ENCODE assay signal across 13 mouse cellular contexts in genomic region chr6:4418376-4418775, GRCm38 (mm10).
DNase-seq lines count a peak whose midpoint lies in the region; ATAC-seq and TF ChIP-seq lines count a peak whose summit lies in the region.
"Had no signal": no experiment of that assay in that cellular context is flagged by ENCODE, and none has a peak within 500 bp of the region (broad histone marks: within the 10 kb centered on the region; RNA-seq: fewer than 3 reads in every experiment).

No protein-coding gene starts in this region.

- TF ChIP-seq EP300 in stomach, postnatal 0 days (optimal IDR thresholded peaks at IDR 0.05): no peak

- H3K9me3 ChIP-seq in heart, embryonic 12.5 days (replicated peaks): no peaks in the 10 kb centered on the region
- H3K9me3 ChIP-seq in intestine, embryonic 14.5 days (ENCODE audit: control insufficient read depth, low read length): no peaks in the 10 kb centered on the region
- H3K9me3 ChIP-seq in intestine, embryonic 16.5 days (ENCODE audit: control insufficient read depth, low read length): no peaks in the 10 kb centered on the region
- no peaks in the 10 kb centered on the region for H3K9me3 ChIP-seq in midbrain, embryonic 14.5 days (ENCODE audit: control insufficient read depth, low read length)
- no peaks in the 10 kb centered on the region for H3K9me3 ChIP-seq in midbrain, embryonic 16.5 days (replicated peaks; ENCODE audit: control insufficient read depth, low read length, poor library complexity, severe bottlenecking)
- no peaks in the 10 kb centered on the region for H3K9me3 ChIP-seq in stomach, postnatal 0 days (ENCODE audit: control insufficient read depth, low read length)
- H3K9me3 ChIP-seq: G1E; neural tube, embryonic 12.5 days had no signal

- H3K36me3 ChIP-seq in heart, embryonic 12.5 days: no peaks in the 10 kb centered on the region
- H3K36me3 ChIP-seq in intestine, embryonic 14.5 days (ENCODE audit: control insufficient read depth, insufficient read depth, low read length): no peaks in the 10 kb centered on the region
- H3K36me3 ChIP-seq in intestine, embryonic 16.5 days (ENCODE audit: control insufficient read depth, insufficient read depth, low read length): no peaks in the 10 kb centered on the region
- H3K36me3 ChIP-seq in midbrain, embryonic 14.5 days (ENCODE audit: control insufficient read depth, insufficient read depth, low read length): no peaks in the 10 kb centered on the region
- H3K36me3 ChIP-seq in midbrain, embryonic 16.5 days (ENCODE audit: control insufficient read depth, insufficient read depth, low read length): no peaks in the 10 kb centered on the region
- no peaks in the 10 kb centered on the region for H3K36me3 ChIP-seq in stomach, postnatal 0 days (ENCODE audit: control insufficient read depth, insufficient read depth, low read length)
- H3K36me3 ChIP-seq: G1E; neural tube, embryonic 12.5 days had no signal

- no peak overlapping the region for H3K4me3 ChIP-seq in heart, embryonic 12.5 days
- no peak overlapping the region for H3K4me3 ChIP-seq in intestine, embryonic 14.5 days (ENCODE audit: low read depth, low read length)
- H3K4me3 ChIP-seq in intestine, embryonic 16.5 days (ENCODE audit: low read length): no peak overlapping the region
- no peak overlapping the region for H3K4me3 ChIP-seq in midbrain, embryonic 14.5 days (replicated peaks; ENCODE audit: low read depth, low read length)
- H3K4me3 ChIP-seq in midbrain, embryonic 16.5 days (ENCODE audit: low read depth, low read length): no peak overlapping the region
- no peak overlapping the region for H3K4me3 ChIP-seq in stomach, postnatal 0 days (ENCODE audit: low read depth, low read length)
- H3K4me3 ChIP-seq: neural tube, embryonic 12.5 days had no signal

- H3K9ac ChIP-seq in heart, embryonic 12.5 days: no peak overlapping the region
- no peak overlapping the region for H3K9ac ChIP-seq in intestine, embryonic 14.5 days (ENCODE audit: low read length)
- H3K9ac ChIP-seq in intestine, embryonic 16.5 days (ENCODE audit: low read depth, low read length): no peak overlapping the region
- no peak overlapping the region for H3K9ac ChIP-seq in midbrain, embryonic 14.5 days (replicated peaks; ENCODE audit: low read length)
- H3K9ac ChIP-seq in midbrain, embryonic 16.5 days (ENCODE audit: low read depth, low read length): no peak overlapping the region
- no peak overlapping the region for H3K9ac ChIP-seq in stomach, postnatal 0 days (ENCODE audit: low read length)
- H3K9ac ChIP-seq: neural tube, embryonic 12.5 days had no signal

- H3K27me3 ChIP-seq in heart, embryonic 12.5 days (replicated peaks): no peaks in the 10 kb centered on the region
- no peaks in the 10 kb centered on the region for H3K27me3 ChIP-seq in intestine, embryonic 14.5 days (replicated peaks; ENCODE audit: control insufficient read depth, insufficient read depth, low read length)
- H3K27me3 ChIP-seq in intestine, embryonic 16.5 days (replicated peaks; ENCODE audit: control insufficient read depth, insufficient read depth, low read length): no peaks in the 10 kb centered on the region
- no peaks in the 10 kb centered on the region for H3K27me3 ChIP-seq in midbrain, embryonic 14.5 days (ENCODE audit: control insufficient read depth, insufficient read depth, low read length)
- H3K27me3 ChIP-seq in midbrain, embryonic 16.5 days (ENCODE audit: control insufficient read depth, insufficient read depth, low read depth, low read length): no peaks in the 10 kb centered on the region
- no peaks in the 10 kb centered on the region for H3K27me3 ChIP-seq in stomach, postnatal 0 days (ENCODE audit: control insufficient read depth, insufficient read depth, low read length)
- H3K27me3 ChIP-seq: neural tube, embryonic 12.5 days had no signal

- no peak for TF ChIP-seq CTCF in stomach, postnatal 0 days (IDR thresholded peaks at IDR 0.05; ENCODE audit: low read depth)

- no peak for ATAC-seq in heart, embryonic 12.5 days (ENCODE audit: insufficient number of reproducible peaks, low FRiP score)
- ATAC-seq in intestine, embryonic 14.5 days (replicated peaks; ENCODE audit: low FRiP score, low TSS enrichment, low read depth): no peak
- no peak for ATAC-seq in intestine, embryonic 16.5 days
- ATAC-seq in midbrain, embryonic 14.5 days (ENCODE audit: low FRiP score, low TSS enrichment): 0 out of 2 replicates have a peak, but pooled peaks have one; percentile 14
- no peak for ATAC-seq in midbrain, embryonic 16.5 days
- no peak for ATAC-seq in stomach, postnatal 0 days (ENCODE audit: low FRiP score, low TSS enrichment)

- H3K4me2 ChIP-seq in heart, embryonic 12.5 days: no peak overlapping the region
- H3K4me2 ChIP-seq in intestine, embryonic 14.5 days (ENCODE audit: low read length): no peak overlapping the region
- no peak overlapping the region for H3K4me2 ChIP-seq in intestine, embryonic 16.5 days (ENCODE audit: low read depth, low read length)
- H3K4me2 ChIP-seq in midbrain, embryonic 14.5 days (ENCODE audit: low read length): no peak overlapping the region
- H3K4me2 ChIP-seq in midbrain, embryonic 16.5 days (ENCODE audit: low read length): no peak overlapping the region
- peak overlapping the region; percentile 23 for H3K4me2 ChIP-seq in stomach, postnatal 0 days (replicated peaks; ENCODE audit: low read depth)
- H3K4me2 ChIP-seq: neural tube, embryonic 12.5 days had no signal

- no peak overlapping the region for H3K27ac ChIP-seq in heart, embryonic 12.5 days (ENCODE audit: poor library complexity, severe bottlenecking)
- H3K27ac ChIP-seq in intestine, embryonic 14.5 days (ENCODE audit: low read depth): peak overlapping the region; percentile 22; the same call in 1 of the 2 replicates
- no peak overlapping the region for H3K27ac ChIP-seq in intestine, embryonic 16.5 days (ENCODE audit: low read length)
- H3K27ac ChIP-seq in midbrain, embryonic 14.5 days (replicated peaks; ENCODE audit: low read depth, low read length): no peak overlapping the region
- no peak overlapping the region for H3K27ac ChIP-seq in midbrain, embryonic 16.5 days (ENCODE audit: low read length)
- peak overlapping the region; percentile 61; the same call in 1 of the 2 replicates for H3K27ac ChIP-seq in stomach, postnatal 0 days (replicated peaks)
- H3K27ac ChIP-seq: neural tube, embryonic 12.5 days had no signal

- peaks cover 10% of the 10 kb centered on the region; the same call in 1 of the 2 replicates for H3K4me1 ChIP-seq in heart, embryonic 12.5 days (replicated peaks)
- 0 out of 2 replicates have a peak, but pooled peaks cover 6% of the 10 kb centered on the region for H3K4me1 ChIP-seq in intestine, embryonic 14.5 days (replicated peaks; ENCODE audit: control insufficient read depth, insufficient read depth, low read length)
- H3K4me1 ChIP-seq in intestine, embryonic 16.5 days (ENCODE audit: control insufficient read depth, insufficient read depth, low read length): no peaks in the 10 kb centered on the region
- 0 out of 2 replicates have a peak, but pooled peaks cover 7% of the 10 kb centered on the region for H3K4me1 ChIP-seq in midbrain, embryonic 14.5 days (ENCODE audit: control insufficient read depth, insufficient read depth, low read length)
- peaks cover 6% of the 10 kb centered on the region; the same call in 1 of the 2 replicates for H3K4me1 ChIP-seq in midbrain, embryonic 16.5 days (ENCODE audit: control insufficient read depth, insufficient read depth, low read length)
- no peaks in the 10 kb centered on the region for H3K4me1 ChIP-seq in stomach, postnatal 0 days (replicated peaks; ENCODE audit: control insufficient read depth, insufficient read depth)

- WGBS in heart, embryonic 12.5 days: 58% methylated on average over 10 of the region's 10 CpGs
- 46% methylated on average over 10 of the region's 10 CpGs for WGBS in intestine, embryonic 14.5 days
- 59% methylated on average over 10 of the region's 10 CpGs for WGBS in intestine, embryonic 16.5 days
- WGBS in midbrain, embryonic 14.5 days: 57% methylated on average over 10 of the region's 10 CpGs
- WGBS in midbrain, embryonic 16.5 days: 52% methylated on average over 10 of the region's 10 CpGs
- WGBS in stomach, postnatal 0 days: 58% methylated on average over 10 of the region's 10 CpGs

- peak; percentile 81 for DNase-seq in heart, adult 11 months
- no peak for DNase-seq in intestine, embryonic 14.5 days (ENCODE audit: low spot score)
- DNase-seq in midbrain, embryonic 14.5 days: no peak
- DNase-seq in stomach, postnatal 0 days (ENCODE audit: low spot score): no peak
- no peak for DNase-seq in adrenal gland, adult 18-20 months (ENCODE audit: low spot score in 2 of 2)
- DNase-seq: layer of hippocampus, adult 9-11 months; right cerebral cortex, adult 18-20 months; thymus, postnatal 25 days had no signal

Comparison
In these comparisons a context has a peak if more than half of its experiments do, and no peak if none do; other contexts are left out.
1. H3K27ac ChIP-seq: peak in intestine, embryonic 14.5 days (single experiment) and stomach, postnatal 0 days (single experiment); none in heart, embryonic 12.5 days (single experiment), intestine, embryonic 16.5 days (single experiment), midbrain, embryonic 14.5 days (single experiment) and midbrain, embryonic 16.5 days (single experiment).